Comparison of ENCODE assay signal across 10 mouse cellular contexts in genomic region chr13:99284400-99285160, GRCm38 (mm10). TPM values are rescaled to one million over a fixed set of nuclear protein-coding genes. Genes with fewer than 3 reads are reported as not detected.
DNase-seq lines count a peak whose midpoint lies in the region; ATAC-seq and TF ChIP-seq lines count a peak whose summit lies in the region.
"Had no signal": no experiment of that assay in that cellular context is flagged by ENCODE, and none has a peak within 500 bp of the region (broad histone marks: within the 10 kb centered on the region; RNA-seq: fewer than 3 reads in every experiment).

No protein-coding gene starts in this region.

- TF ChIP-seq POLR2A in cerebellum, adult 2 months (IDR thresholded peaks at IDR 0.05; ENCODE audit: borderline replicate concordance, insufficient read depth, low read length): no peak
- TF ChIP-seq POLR2A in olfactory bulb, adult 2 months (IDR thresholded peaks at IDR 0.05; ENCODE audit: insufficient read depth, low read depth, low read length): no peak

- no peak for ATAC-seq in megakaryocyte progenitor cell, adult 5-6 weeks (replicated peaks; ENCODE audit: poor library complexity)
- ATAC-seq in granulocyte monocyte progenitor cell, adult 5-6 weeks (replicated peaks; ENCODE audit: poor library complexity, severe bottlenecking): no peak

- H3K4me3 ChIP-seq in cerebellum, adult 2 months (replicated peaks; ENCODE audit: insufficient read depth, low read depth, low read length): no peak overlapping the region
- H3K4me3 ChIP-seq in olfactory bulb, adult 2 months (ENCODE audit: insufficient read depth, low read depth, low read length): no peak overlapping the region
- H3K4me3 ChIP-seq: erythroblast, embryonic 14.5 days had no signal

- WGBS in cerebellum, adult 2 months: 18% methylated on average over 21 of the region's 21 CpGs
- 37% methylated on average over 21 of the region's 21 CpGs for WGBS in olfactory bulb, adult 2 months

- DNase-seq in cerebellum, adult 2 months: peak; percentile 30 to 52
- peak; percentile 56 to 62 for DNase-seq in frontal cortex, adult 2 months (ENCODE audit: extremely low spot score in 1 of 2, low spot score in 1 of 2)
- peak; percentile 45 to 55 for DNase-seq in layer of hippocampus, postnatal 25 days (ENCODE audit: extremely low spot score in 1 of 2, low spot score in 1 of 2)
- DNase-seq in thymus, postnatal 0 days (ENCODE audit: low spot score): no peak
- no peak for DNase-seq in thymus, postnatal 4 days

- H3K27ac ChIP-seq in cerebellum, adult 2 months (ENCODE audit: insufficient read depth, low read length): no peak overlapping the region
- peak overlapping the region; percentile 58 for H3K27ac ChIP-seq in olfactory bulb, adult 2 months (ENCODE audit: insufficient read depth, low read depth, low read length)
- H3K27ac ChIP-seq: liver, embryonic 14.5 days had no signal

- TF ChIP-seq CTCF in cerebellum, adult 2 months (IDR thresholded peaks at IDR 0.05; ENCODE audit: borderline replicate concordance, insufficient read depth, low read depth, low read length): no peak
- no peak for TF ChIP-seq CTCF in olfactory bulb, adult 2 months (IDR thresholded peaks at IDR 0.05; ENCODE audit: insufficient read depth, low read depth, low read length)

- peaks cover 6% of the 10 kb centered on the region for H3K4me1 ChIP-seq in cerebellum, adult 2 months (ENCODE audit: control insufficient read depth, insufficient read depth, low read length)
- peaks cover 18% of the 10 kb centered on the region for H3K4me1 ChIP-seq in olfactory bulb, adult 2 months (ENCODE audit: control insufficient read depth, insufficient read depth, low read length)

- no peaks in the 10 kb centered on the region for H3K27me3 ChIP-seq in cerebellum, adult 2 months (ENCODE audit: control insufficient read depth, insufficient read depth, low read length)

RNA-seq across cellular contexts. Expression of gene Ptcd2, which starts 59.9 kb away (rescaled TPM):
- polyA plus RNA-seq in cerebellum, adult 2 months (2012; rRNA removed): 37.6 and 38.5 TPM in 2 replicates
- 33.3 and 35.3 TPM in 2 replicates for polyA plus RNA-seq in frontal cortex, adult 2 months (2012; rRNA removed)
- 10 to 100 TPM; 28.2 to 33.0 TPM for total RNA-seq in layer of hippocampus, postnatal 25 days (2021)
- not detected in 2 replicates for polyA plus RNA-seq in olfactory bulb, adult 2 months (2012; ENCODE audit: insufficient read depth, insufficient read length, low replicate concordance, missing spikeins)
- total RNA-seq in megakaryocyte progenitor cell, adult 5-6 weeks (2015): 43.6 and 48.4 TPM in 2 replicates
- total RNA-seq in megakaryocyte progenitor cell, adult 5-6 weeks (2017): 64.4 and 73.5 TPM in 2 replicates
- polyA plus RNA-seq in thymus, postnatal 0 days (2015; fragmentation: Nextera tagmentation; extraction: Ambion mirVana): 56.6 and 62.3 TPM in 2 replicates
- 49.8 and 58.1 TPM in 2 replicates for total RNA-seq in granulocyte monocyte progenitor cell, adult 5-6 weeks (2014; fragmentation: Nextera tagmentation)
- 55.8 and 65.4 TPM in 2 replicates for total RNA-seq in granulocyte monocyte progenitor cell, adult 5-6 weeks (2017)

Comparison
In these comparisons a context has a peak if more than half of its experiments do, and no peak if none do; other contexts are left out.
1. DNase-seq: peak in cerebellum, adult 2 months (2 of 2), frontal cortex, adult 2 months (2 of 2) and layer of hippocampus, postnatal 25 days (2 of 2); none in thymus, postnatal 0 days (single experiment) and thymus, postnatal 4 days (single experiment).
2. RNA of gene Ptcd2, which starts 59.9 kb away (polyA plus RNA-seq): 56.6 to 62.3 TPM in thymus, postnatal 0 days, 37.6 to 38.5 TPM in cerebellum, adult 2 months and 33.3 to 35.3 TPM in frontal cortex, adult 2 months; not detected in olfactory bulb, adult 2 months; every median in the first group is over 10 times any median in the second.